Mouse (Mus musculus): ENCODE measurements around the gene Srms.
"Not testable (repeated sequence)": the region's sequence is repeated elsewhere in the genome, so short reads cannot be mapped to it uniquely, and the experiment has no call there.

- TF ChIP-seq POLR2A (IDR thresholded peaks at IDR 0.05; ENCODE audit: low read depth, low read length); CTCF (IDR thresholded peaks at IDR 0.05; ENCODE audit: borderline replicate concordance, insufficient read depth, low read length): not testable (repeated sequence)
Measured at GRCm38 (mm10) chr2:181191385-181191784, 21.6 kb downstream of the Srms start.
